Mouse (Mus musculus): ENCODE data around the gene Tmem109. TPM values are rescaled to one million over a fixed set of nuclear protein-coding genes. Genes with fewer than 3 reads are reported as not detected.

Gene Tmem109
- polyA plus RNA-seq, 1 experiment = 16.3 TPM

DNA sequence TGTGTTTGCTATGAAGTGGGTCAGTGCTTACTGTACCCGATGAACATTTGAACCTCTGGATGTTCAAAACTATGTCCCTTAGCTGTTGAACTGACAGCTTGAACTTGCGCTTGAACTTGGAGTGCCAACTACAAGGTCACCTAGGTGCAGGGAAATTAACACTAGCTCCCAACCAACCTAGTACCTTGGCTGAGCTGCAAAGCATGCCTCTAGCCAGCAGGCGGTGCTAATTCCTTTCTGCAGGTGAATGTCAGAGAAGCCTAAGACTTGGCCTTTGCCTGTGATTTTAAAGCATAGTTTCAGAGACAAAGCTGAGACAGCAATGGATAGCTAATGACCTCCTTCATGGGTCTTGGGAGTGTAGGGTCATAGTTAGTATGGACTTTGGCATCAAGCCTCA, 26.1 kb upstream of the Tmem109 start:
- no peak overlapping the region for H3K4me3 ChIP-seq (ENCODE audit: low read depth, low read length)
- H3K9me3 ChIP-seq (replicated peaks; ENCODE audit: control insufficient read depth, insufficient read depth, low read length, poor library complexity, severe bottlenecking) = no peaks in the 10 kb centered on the region
- no peak overlapping the region for H3K27ac ChIP-seq (ENCODE audit: insufficient read depth, low read length)
- no peaks in the 10 kb centered on the region for H3K27me3 ChIP-seq (ENCODE audit: control insufficient read depth, insufficient read depth, low read length, poor library complexity, severe bottlenecking)
- H3K9ac ChIP-seq (ENCODE audit: low read depth, poor library complexity, severe bottlenecking) = no peak overlapping the region
- TF ChIP-seq EP300 (IDR thresholded peaks at IDR 0.05; ENCODE audit: insufficient read depth, low read depth, low read length) (no peak), CTCF (IDR thresholded peaks at IDR 0.05; ENCODE audit: low read depth, low read length) (peak; percentile 87), POLR2A (IDR thresholded peaks at IDR 0.05; ENCODE audit: insufficient read depth, low read length) (no peak)
- H3K4me1 ChIP-seq (ENCODE audit: control insufficient read depth, insufficient read depth, low read length) = no peaks in the 10 kb centered on the region
- H3K36me3 ChIP-seq (ENCODE audit: control insufficient read depth, insufficient read depth, low read length, poor library complexity, severe bottlenecking) = peaks cover 30% of the 10 kb centered on the region

DNA sequence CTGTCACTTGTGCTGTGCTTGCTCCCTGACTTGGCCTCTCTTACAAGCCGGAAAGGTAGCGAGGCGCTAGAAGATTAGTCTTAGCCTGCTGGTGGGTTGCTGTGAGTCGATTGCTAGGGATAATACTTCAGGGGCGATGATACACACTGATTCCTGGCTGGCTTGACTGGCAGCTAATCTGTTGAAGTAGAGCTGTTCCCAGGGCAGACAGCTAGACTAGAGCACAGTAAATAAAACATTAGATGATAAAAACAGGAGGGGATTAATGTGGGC, 23.9 kb upstream of the Tmem109 start:
- no peaks in the 10 kb centered on the region for H3K4me1 ChIP-seq (ENCODE audit: control insufficient read depth, insufficient read depth, low read length)
- H3K27me3 ChIP-seq (ENCODE audit: control insufficient read depth, insufficient read depth, low read length, poor library complexity, severe bottlenecking) = no peaks in the 10 kb centered on the region
- no peak overlapping the region for H3K9ac ChIP-seq (ENCODE audit: low read depth, poor library complexity, severe bottlenecking)
- H3K27ac ChIP-seq (ENCODE audit: insufficient read depth, low read length) = no peak overlapping the region
- H3K36me3 ChIP-seq (ENCODE audit: control insufficient read depth, insufficient read depth, low read length, poor library complexity, severe bottlenecking) = peaks cover 51% of the 10 kb centered on the region
- no peak for TF ChIP-seq POLR2A (IDR thresholded peaks at IDR 0.05; ENCODE audit: insufficient read depth, low read length)
- no peak for TF ChIP-seq EP300 (IDR thresholded peaks at IDR 0.05; ENCODE audit: insufficient read depth, low read depth, low read length)
- no peak for TF ChIP-seq CTCF (IDR thresholded peaks at IDR 0.05; ENCODE audit: low read depth, low read length)
- no peak overlapping the region for H3K4me3 ChIP-seq (ENCODE audit: low read depth, low read length)
- no peaks in the 10 kb centered on the region for H3K9me3 ChIP-seq (replicated peaks; ENCODE audit: control insufficient read depth, insufficient read depth, low read length, poor library complexity, severe bottlenecking)

DNA sequence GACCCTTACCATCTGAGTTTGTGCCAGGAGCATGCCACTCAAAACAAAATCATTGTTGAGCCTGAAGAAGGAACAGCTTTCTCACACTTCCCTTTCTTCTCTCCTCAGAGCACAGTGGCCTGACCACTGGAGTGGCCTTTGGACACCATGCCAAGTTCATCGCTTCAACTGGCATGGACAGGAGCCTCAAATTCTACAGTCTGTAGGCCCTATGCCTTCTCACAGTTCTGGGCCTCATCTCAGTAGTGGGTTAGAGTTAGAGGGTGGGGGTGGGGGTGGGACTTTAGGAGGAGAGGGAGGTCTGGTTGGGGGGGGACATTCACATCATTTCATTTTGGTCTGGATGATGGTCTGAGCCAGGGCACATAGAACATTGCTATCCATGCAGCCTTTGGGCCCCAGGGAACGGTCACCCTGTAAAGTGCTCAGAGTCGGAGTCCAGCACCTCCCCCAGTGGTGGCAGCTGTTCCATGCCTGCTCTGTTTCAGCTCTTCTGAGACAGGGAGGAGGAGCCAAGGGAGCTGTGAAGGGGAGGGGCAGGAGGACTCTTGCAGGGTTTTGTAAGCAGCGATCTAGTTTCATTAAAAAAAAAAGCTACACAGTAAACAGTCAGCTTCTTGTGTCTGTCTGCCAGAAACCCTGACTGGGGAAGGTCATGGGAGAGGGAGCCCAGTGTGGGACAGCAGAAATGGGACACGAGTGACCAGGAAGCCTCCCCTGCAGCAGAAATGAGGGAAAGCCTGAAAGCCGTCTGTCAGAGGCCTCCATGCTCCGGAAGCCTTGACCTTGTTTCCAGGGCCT, 23.3 kb upstream of the Tmem109 start:
- no peaks in the 10 kb centered on the region for H3K9me3 ChIP-seq (replicated peaks; ENCODE audit: control insufficient read depth, insufficient read depth, low read length, poor library complexity, severe bottlenecking)
- H3K27me3 ChIP-seq (ENCODE audit: control insufficient read depth, insufficient read depth, low read length, poor library complexity, severe bottlenecking) = no peaks in the 10 kb centered on the region
- no peak overlapping the region for H3K27ac ChIP-seq (ENCODE audit: insufficient read depth, low read length)
- H3K9ac ChIP-seq (ENCODE audit: low read depth, poor library complexity, severe bottlenecking) = no peak overlapping the region
- H3K36me3 ChIP-seq (ENCODE audit: control insufficient read depth, insufficient read depth, low read length, poor library complexity, severe bottlenecking) = peaks cover 55% of the 10 kb centered on the region
- no peaks in the 10 kb centered on the region for H3K4me1 ChIP-seq (ENCODE audit: control insufficient read depth, insufficient read depth, low read length)
- no peak overlapping the region for H3K4me3 ChIP-seq (ENCODE audit: low read depth, low read length)
- TF ChIP-seq EP300 (IDR thresholded peaks at IDR 0.05; ENCODE audit: insufficient read depth, low read depth, low read length) = no peak
- TF ChIP-seq POLR2A (IDR thresholded peaks at IDR 0.05; ENCODE audit: insufficient read depth, low read length) = no peak
- TF ChIP-seq CTCF (IDR thresholded peaks at IDR 0.05; ENCODE audit: low read depth, low read length) = no peak

DNA sequence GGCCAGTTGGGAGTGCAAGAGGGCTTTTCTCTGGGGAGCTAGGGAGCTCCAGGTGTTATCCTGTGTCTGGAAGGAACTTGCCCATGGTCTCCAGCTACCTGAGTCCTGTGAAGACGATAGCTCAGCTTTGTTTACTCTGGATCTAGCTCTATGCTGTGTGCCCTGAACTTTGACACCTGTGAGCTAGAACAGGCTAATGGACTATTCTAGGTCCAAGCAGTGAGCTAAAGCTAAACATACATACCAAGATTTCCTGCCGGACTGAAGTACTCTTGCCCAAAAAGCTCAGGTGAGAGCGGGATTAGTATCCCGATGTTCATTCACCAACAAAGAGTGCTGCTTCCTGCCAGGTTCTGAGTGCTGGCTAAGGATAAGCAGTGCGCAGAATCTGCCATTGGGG, 22.7 kb upstream of the Tmem109 start:
- Histone ChIP-seq H3K9me3 (replicated peaks; ENCODE audit: control insufficient read depth, insufficient read depth, low read length, poor library complexity, severe bottlenecking) (no peaks in the 10 kb centered on the region), H3K4me3 (ENCODE audit: low read depth, low read length) (no peak overlapping the region), H3K9ac (ENCODE audit: low read depth, poor library complexity, severe bottlenecking) (no peak overlapping the region), H3K36me3 (ENCODE audit: control insufficient read depth, insufficient read depth, low read length, poor library complexity, severe bottlenecking) (peaks cover 61% of the 10 kb centered on the region), H3K27ac (ENCODE audit: insufficient read depth, low read length) (no peak overlapping the region), H3K4me1 (ENCODE audit: control insufficient read depth, insufficient read depth, low read length) (no peaks in the 10 kb centered on the region), H3K27me3 (ENCODE audit: control insufficient read depth, insufficient read depth, low read length, poor library complexity, severe bottlenecking) (no peaks in the 10 kb centered on the region)
- TF ChIP-seq POLR2A (IDR thresholded peaks at IDR 0.05; ENCODE audit: insufficient read depth, low read length) = no peak
- TF ChIP-seq EP300 (IDR thresholded peaks at IDR 0.05; ENCODE audit: insufficient read depth, low read depth, low read length) = no peak
- no peak for TF ChIP-seq CTCF (IDR thresholded peaks at IDR 0.05; ENCODE audit: low read depth, low read length)

DNA sequence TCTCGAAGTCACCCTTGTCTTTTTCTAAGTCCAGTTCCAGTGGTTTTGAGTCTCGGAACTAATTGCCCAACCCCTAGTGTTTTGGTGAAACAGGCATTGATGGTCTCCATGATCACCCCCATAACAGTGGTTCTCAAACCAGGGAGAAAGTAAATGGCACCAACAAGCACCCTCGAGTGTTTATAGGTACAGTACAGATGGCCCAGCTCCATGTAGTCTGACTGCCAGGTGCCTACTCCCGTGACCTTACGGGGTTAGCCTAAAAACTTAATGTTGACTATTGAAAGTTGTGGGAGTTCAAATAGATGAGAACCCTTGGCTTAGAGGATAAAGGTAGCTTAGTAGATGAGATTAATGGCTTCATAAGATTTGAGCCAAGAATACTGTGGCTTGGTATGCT, 19.2 kb upstream of the Tmem109 start:
- Histone ChIP-seq H3K4me1 (ENCODE audit: control insufficient read depth, insufficient read depth, low read length) (no peaks in the 10 kb centered on the region), H3K36me3 (ENCODE audit: control insufficient read depth, insufficient read depth, low read length, poor library complexity, severe bottlenecking) (peaks cover 76% of the 10 kb centered on the region), H3K4me3 (ENCODE audit: low read depth, low read length) (no peak overlapping the region), H3K27me3 (ENCODE audit: control insufficient read depth, insufficient read depth, low read length, poor library complexity, severe bottlenecking) (no peaks in the 10 kb centered on the region), H3K27ac (ENCODE audit: insufficient read depth, low read length) (no peak overlapping the region), H3K9ac (ENCODE audit: low read depth, poor library complexity, severe bottlenecking) (no peak overlapping the region), H3K9me3 (replicated peaks; ENCODE audit: control insufficient read depth, insufficient read depth, low read length, poor library complexity, severe bottlenecking) (no peaks in the 10 kb centered on the region)
- TF ChIP-seq EP300 (IDR thresholded peaks at IDR 0.05; ENCODE audit: insufficient read depth, low read depth, low read length) (no peak), CTCF (IDR thresholded peaks at IDR 0.05; ENCODE audit: low read depth, low read length) (no peak), POLR2A (IDR thresholded peaks at IDR 0.05; ENCODE audit: insufficient read depth, low read length) (no peak)

DNA sequence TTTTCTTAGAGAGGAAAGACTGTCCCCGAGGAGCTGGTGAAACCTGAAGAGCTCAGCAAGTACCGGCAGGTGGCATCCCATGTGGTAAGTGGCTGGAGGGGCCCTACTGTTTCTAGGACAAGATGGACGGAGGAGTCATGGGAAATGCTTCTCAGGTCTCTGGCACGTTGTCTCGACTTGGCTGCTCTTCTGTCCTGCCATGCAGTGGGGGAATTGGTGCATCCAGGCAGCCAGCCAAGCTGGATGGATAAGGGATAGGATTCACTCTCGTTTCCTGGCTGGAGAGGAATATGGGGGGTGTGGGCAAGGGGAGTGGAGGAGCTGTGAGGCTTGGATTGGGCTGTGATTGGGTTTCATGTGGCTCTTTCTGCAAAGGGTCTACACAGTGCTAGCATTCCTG, 18.5 kb upstream of the Tmem109 start:
- peaks cover 69% of the 10 kb centered on the region for H3K36me3 ChIP-seq (ENCODE audit: control insufficient read depth, insufficient read depth, low read length, poor library complexity, severe bottlenecking)
- no peak overlapping the region for H3K4me3 ChIP-seq (ENCODE audit: low read depth, low read length)
- H3K9ac ChIP-seq (ENCODE audit: low read depth, poor library complexity, severe bottlenecking) = no peak overlapping the region
- TF ChIP-seq POLR2A (IDR thresholded peaks at IDR 0.05; ENCODE audit: insufficient read depth, low read length) (no peak), EP300 (IDR thresholded peaks at IDR 0.05; ENCODE audit: insufficient read depth, low read depth, low read length) (no peak), CTCF (IDR thresholded peaks at IDR 0.05; ENCODE audit: low read depth, low read length) (no peak)
- no peaks in the 10 kb centered on the region for H3K9me3 ChIP-seq (replicated peaks; ENCODE audit: control insufficient read depth, insufficient read depth, low read length, poor library complexity, severe bottlenecking)
- H3K27me3 ChIP-seq (ENCODE audit: control insufficient read depth, insufficient read depth, low read length, poor library complexity, severe bottlenecking) = no peaks in the 10 kb centered on the region
- H3K4me1 ChIP-seq (ENCODE audit: control insufficient read depth, insufficient read depth, low read length) = no peaks in the 10 kb centered on the region
- H3K27ac ChIP-seq (ENCODE audit: insufficient read depth, low read length) = no peak overlapping the region
